Mouse (Mus musculus): Measurements from ENCODE around the gene Zfp219.

Gene Zfp219

DNA sequence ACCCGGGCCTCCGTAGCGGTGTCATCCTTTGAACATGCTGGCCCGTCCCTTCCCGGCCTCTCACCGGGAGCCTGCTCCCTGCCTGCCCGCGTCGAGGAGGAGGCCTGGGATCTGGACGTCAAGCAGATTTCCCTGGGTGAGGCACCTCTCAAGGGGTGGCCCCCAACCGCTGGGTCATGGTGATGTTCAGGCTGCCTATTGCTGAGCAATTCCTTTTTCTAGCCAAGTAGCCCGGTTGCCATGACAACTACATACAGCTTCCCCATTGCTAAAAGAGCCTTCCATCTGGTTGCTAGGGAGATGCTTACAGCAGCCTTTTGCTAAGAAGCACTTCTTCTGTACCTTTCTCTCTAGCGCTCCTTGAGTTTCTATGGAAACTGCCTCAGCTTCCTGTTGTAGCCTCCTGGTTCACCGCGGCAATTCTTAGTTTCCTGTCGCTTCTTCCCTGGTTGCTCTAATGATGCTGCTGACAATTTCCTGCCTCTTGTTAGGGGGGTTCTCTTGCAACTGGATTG is 16.5 kb downstream of the Zfp219 start:
- in situ Hi-C loops (cut with MboI, MseI), result no loop called here

DNA sequence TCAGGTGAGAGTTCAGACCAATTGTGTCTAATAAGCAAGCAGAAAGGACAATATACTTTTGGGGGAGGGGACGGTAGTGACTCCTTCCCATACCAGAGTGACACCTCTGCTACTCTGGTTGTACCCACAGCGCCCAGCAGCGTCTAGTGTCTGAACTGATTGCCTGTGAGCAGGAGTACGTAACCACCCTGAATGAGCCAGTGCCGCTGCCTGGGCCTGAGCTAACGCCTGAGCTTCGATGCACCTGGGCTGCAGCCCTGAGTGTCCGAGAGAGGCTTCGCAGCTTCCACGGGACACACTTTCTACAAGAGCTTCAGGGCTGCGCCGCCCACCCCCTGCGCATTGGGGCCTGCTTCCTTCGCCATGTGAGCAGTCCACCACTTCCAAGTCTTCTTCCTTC is 23.1 kb downstream of the Zfp219 start:
- in situ Hi-C loops (cut with MboI, MseI), result no loop called here

GRCm38 (mm10) chr14:51996866-51997265 is 23.7 kb downstream of the Zfp219 start:
- in situ Hi-C loops (cut with MboI, MseI), result no loop called here

GRCm38 (mm10) chr14:51996231-51996841 is 24.2 kb downstream of the Zfp219 start:
- in situ Hi-C loops (cut with MboI, MseI), result no loop called here

- in situ Hi-C loops (cut with MboI, MseI), result no loop called here
These were observed 25.2 kb downstream of the Zfp219 start for GRCm38 (mm10) chr14:51995219-51995871.

DNA sequence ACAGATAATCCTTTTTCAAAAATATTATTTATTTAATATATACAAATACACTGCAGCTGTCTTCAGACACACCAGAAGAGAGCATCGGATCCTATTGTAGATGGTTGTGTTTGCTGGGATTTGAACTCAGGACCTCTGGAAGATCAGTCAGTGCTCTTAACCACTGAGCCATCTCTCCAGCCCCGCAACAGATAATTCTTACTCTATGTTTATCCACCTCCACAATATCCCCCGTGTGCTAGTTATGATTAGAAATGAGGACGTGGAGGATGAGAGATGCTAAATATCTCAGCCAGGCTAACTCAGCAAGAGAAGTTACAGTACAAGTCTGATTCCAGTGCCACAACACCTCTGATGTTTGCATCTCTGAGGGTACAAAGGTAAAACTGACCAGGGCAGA is 26.1 kb downstream of the Zfp219 start:
- in situ Hi-C loops (cut with MboI, MseI), result loop anchor here (5.0 kb wide), 1 partner anchor 47 kb away; no protein-coding TSS in a partner anchor

GRCm38 (mm10) chr14:51989461-51989970 is 31.0 kb downstream of the Zfp219 start:
- in situ Hi-C loops (cut with MboI, MseI), result no loop called here

DNA sequence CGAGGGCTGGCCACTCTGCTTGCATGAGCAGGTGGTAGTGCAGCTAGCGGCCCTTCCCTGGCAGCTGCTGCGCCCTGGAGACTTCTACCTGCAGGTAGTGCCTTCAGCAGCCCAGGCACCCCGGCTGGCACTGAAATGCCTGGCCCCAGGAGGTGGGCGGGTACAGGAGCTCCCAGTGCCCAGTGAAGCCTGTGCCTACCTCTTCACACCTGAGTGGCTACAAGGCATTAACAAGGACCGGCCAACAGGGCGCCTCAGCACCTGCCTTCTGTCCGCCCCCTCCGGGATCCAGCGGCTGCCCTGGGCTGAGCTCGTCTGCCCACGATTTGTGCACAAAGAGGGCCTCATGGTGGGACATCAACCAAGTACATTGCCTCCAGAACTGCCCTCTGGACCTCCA is 31.8 kb downstream of the Zfp219 start:
- in situ Hi-C loops (cut with MboI, MseI), result no loop called here

- in situ Hi-C loops (cut with MboI, MseI), result no loop called here
These were observed 33.4 kb downstream of the Zfp219 start for GRCm38 (mm10) chr14:51987177-51987576.

DNA sequence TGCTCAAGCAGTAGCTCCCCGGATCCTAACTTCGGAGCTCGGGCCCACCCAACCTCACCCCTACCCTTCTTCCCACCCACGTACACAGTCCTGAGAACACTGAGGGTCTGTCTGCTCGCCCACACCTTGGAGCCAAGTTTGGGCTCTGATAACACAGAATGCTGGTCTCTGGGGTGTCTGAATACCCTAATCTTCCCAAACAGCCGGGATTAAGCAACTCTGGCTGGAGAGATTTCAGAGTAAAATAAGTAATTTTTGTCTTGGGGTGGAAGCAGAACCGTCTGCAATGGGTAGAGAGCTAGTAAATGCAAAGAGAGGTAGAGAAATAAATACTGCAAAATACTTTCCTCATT is 34.4 kb downstream of the Zfp219 start:
- in situ Hi-C loops (cut with MboI, MseI), result no loop called here

DNA sequence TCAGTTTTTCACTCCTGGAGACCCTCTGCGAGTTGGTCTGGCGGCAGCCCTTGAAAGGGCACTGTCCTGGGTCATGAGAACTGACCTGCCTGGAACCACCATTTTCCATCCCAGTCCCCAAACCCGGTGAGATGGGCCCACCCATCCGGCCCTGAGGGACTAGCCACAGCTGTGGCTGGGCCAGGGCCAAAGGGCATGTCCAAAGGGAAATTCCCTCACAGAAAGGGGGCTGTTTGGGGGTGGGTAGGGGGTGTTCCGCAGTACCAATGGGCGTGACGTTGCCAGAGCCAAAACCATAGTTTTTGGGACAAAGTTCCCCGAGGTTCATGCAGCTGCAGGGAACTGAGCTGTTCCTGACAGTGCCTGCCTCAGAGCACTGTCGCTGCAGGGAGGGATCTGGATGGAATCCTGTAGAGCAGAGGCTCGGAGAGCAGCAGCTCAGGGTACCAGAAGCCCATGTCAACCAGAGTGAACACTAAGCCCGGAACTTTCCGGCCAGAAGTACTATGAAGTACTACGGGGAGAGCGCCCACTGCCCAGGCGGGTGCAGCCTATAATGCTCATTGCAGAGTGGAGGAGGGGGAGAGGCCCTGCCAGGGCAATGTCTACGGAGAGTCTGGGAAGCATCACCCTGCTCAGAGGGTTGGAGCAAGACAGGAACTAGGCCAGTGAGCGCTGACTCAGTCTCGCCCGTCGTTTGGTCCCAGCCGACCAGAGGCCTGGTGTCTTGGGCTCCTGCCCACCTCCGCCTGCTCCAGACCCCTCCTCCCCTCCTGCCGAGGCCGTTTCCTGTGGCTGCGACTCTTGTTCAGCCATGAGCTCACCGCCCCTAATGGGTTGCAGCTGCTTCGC is 35.0 kb downstream of the Zfp219 start:
- in situ Hi-C loops (cut with MboI, MseI), result no loop called here

GRCm38 (mm10) chr14:51984247-51985231 is 36.0 kb downstream of the Zfp219 start, which contains the start of gene Arhgef40:
Arhgef40 (plus strand) TSS chr14:51984719.
- in situ Hi-C loops (cut with MboI, MseI), result no loop called here

GRCm38 (mm10) chr14:51983855-51984246 is 36.7 kb downstream of the Zfp219 start:
- in situ Hi-C loops (cut with MboI, MseI), result no loop called here

DNA sequence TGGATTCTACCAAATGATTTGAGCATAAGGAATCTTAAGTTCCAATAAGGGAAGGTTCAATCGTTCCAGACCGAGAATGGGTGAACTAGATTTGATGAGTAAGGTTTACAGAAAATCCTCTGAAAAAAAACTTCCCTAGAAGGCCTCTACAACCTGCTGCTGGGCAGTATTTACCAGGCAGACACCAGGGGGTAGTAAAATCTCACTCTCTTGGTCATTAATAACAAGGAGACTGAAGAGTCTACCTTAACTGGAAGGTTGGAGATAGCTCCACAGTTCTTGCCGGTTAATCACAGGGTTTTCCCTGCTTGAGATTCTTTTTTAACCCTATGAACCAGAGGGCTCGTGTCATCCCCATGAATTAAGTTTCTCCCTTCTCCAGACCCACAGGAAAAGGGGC is 37.3 kb downstream of the Zfp219 start:
- in situ Hi-C loops (cut with MboI, MseI), result no loop called here

DNA sequence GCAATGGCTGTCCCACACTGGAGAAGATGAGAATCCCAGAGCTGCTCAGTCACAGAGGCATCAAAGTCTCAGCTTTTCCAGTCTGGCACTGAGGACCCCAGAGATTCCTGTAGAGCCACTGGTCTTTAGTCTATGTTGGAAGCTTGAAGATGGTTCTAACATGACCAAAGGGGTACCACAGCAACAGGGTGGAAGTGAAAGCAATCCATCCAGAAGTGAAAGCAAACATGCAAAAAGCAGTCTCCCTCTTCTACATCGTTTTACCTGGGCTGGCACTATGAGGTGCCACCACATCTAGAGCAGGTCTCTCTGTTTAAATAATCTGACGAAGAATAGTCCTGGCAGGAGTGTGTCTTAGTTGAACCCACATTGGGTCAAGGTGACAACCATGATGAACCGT is 41.3 kb downstream of the Zfp219 start:
- in situ Hi-C loops (cut with MboI, MseI), result no loop called here

GRCm38 (mm10) chr14:51967400-51967799 is 53.1 kb downstream of the Zfp219 start:
- in situ Hi-C loops (cut with MboI, MseI), result no loop called here

DNA sequence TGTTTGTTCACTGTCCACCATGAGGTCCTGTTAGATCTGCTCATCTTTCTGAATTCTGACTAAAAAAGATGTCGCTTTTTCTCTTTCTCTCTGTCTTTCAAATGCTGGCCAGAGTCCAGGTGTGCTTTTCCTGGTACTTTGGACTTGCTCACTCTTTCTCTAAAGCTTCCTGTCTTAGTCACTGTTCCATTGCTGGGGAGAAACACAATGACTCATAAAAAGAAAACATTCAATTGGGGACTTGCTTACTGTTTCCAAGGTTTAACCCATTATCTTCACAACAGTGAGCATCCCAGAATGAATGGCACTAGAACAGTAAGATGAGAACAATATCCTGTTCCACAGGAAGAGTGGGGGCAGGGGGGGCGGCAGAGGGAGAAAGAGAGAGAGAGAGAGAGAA is 60.2 kb downstream of the Zfp219 start:
- in situ Hi-C loops (cut with MboI, MseI), result no loop called here
